Mouse (Mus musculus): ENCODE results near the gene Rfx7.
"Not testable (repeated sequence)": the region's sequence is repeated elsewhere in the genome, so short reads cannot be mapped to it uniquely, and the experiment has no call there.

The Rfx7 gene

DNA sequence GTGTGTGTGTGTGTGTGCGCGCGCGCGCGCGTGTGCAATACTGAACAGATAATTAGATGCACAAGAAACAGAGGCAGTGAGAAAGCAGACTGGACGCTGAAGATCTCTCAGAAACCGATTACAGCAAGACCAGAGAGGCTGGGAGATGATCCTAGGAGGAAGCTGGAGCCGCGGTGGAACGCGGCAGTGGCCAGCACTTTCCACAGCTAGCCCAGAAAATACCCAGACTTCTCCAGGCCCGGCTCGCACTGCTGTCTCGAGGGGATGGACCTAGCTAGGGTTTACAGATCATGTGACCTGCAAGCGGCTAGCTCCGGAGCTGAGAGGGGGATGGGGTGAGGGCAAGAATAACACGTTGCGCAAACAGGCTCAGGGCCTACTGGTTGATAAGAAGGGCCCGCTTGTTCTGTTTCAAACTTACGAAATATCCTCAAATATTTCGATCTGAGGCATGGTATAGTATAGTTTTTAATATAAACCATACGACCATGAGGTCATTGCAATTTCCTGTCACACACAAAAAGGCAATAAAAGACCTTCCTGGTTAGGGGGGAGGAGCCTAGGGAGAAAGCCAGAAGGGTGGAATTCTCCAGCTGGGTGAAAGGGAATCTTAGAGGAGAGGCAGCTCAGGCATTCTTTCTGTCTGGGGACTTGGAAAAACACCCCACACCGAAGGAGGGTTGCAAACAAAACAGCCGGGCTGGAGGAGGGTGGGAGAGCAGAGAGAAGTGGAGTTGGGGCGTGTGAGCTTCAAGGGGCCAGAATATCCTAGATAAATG lies 108.0 kb downstream of the Rfx7 start:
- peak; percentile 98 for DNase-seq (ENCODE audit: low read depth)

DNA sequence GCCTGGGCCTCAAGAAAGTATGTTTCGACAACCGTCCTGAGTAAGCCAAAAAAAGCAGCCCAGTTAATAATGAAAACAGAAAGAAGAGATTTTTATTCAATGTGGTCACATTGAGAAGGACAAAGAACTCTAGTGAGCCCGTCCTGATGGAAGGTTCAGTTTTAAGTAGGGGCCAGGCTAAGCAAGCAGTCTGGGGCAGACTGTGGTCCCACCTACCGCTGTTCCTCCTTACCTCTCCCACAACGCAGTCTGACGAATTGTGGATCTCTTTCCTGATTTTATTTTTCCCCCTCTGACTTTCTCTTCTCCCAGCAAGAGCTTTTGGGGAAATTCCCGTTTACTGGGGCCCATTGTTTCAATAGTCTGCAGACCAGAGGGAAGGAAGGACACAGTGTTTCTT lies 108.6 kb downstream of the Rfx7 start:
- DNase-seq (ENCODE audit: low read depth), result no peak

GRCm38 (mm10) chr9:72641093-72641680 lies 109.1 kb downstream of the Rfx7 start:
- no peak for DNase-seq (ENCODE audit: low read depth)

DNA sequence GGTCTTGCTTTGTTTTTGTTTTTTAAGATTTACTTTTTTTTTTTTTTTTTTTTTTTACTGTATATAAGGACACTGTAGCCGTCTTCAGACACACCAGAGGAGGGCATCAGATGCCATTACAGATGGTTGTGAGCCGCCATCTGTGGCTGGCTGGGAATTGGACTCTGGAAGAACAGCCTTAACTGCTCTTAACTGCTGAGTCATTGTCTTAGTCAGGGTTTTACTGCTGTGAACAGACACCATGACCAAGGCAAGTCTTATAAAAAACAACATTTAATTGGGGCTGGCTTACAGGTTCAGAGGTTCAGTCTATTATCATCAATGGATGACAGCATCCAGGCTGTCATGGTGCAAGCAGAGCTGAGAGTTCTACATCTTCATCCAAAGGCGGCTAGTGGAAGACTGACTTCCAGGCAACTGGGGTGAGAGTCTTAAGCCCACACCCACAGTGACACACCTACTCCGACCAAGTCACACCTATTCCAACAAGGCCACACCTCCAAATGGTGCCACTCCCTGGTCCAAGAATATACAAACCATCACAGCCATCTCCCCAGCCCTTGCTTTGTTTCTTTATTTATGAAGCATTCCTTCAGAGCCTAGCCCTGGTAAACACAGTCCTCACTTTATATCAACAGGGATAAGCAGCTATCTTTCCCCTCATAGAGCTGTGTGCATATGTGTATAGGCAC lies 110.9 kb downstream of the Rfx7 start:
- DNase-seq (ENCODE audit: low read depth), result not testable (repeated sequence)

GRCm38 (mm10) chr9:72643651-72644417 lies 111.8 kb downstream of the Rfx7 start:
- DNase-seq (ENCODE audit: low read depth), result peak; percentile 78

- DNase-seq (ENCODE audit: low read depth), result peak; percentile 88
These were observed 112.5 kb downstream of the Rfx7 start for GRCm38 (mm10) chr9:72644418-72645110.

- DNase-seq (ENCODE audit: low read depth), result no peak
These were observed 117.7 kb downstream of the Rfx7 start for GRCm38 (mm10) chr9:72649781-72650180.

GRCm38 (mm10) chr9:72652961-72653360 lies 120.9 kb downstream of the Rfx7 start:
- peak; percentile 94 for DNase-seq (ENCODE audit: low read depth)

DNA sequence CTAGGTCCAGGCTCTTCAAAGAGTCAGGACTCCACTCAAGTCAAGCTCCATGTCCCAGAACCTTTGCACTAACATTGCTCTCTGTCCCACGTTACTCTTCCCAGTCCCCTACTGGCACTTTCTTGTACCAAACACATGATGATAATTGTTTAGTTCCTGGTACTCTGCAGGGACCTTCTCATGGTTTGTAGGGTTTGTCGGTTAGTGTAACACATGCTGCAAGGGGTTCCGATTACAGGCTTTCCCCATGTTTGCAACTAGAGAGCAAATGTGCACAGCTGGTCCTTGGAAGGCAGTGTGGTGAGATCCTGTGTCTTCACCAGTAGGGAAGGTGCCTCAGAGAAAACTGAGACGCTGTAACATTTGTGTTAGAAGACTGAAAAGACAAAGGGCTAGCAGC lies 121.5 kb downstream of the Rfx7 start:
- no peak for DNase-seq (ENCODE audit: low read depth)

DNA sequence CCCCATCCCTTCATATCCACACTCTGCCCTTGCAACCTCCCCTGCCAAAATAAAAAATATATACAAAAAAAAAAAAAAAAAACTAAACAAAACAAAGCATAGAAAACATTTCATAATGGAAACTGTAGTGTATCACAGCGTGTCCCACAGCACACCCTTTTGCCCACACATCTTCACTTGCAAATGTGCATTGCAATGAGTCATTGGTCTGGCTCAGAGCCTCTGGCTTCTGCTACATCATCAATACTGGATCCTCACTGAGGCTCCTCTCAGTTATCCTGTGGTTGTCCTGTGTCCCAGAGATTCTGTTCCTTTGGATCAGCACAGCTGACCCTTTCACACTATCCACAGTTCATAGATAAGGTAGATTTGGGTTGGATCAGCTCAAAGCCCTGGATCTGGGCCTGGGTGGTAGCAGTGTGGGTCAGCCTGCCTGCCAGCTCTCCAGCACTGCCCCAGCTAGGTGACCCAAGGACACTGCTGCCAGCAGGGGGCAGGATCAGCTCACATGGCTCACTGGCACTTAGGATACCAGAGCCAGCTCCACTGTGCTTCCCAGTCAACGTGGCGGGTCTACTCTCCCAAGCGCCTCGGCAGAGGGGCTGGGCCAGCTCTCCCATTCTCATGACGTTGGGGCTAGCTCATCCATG lies 122.7 kb downstream of the Rfx7 start:
- DNase-seq (ENCODE audit: low read depth), result no peak

DNA sequence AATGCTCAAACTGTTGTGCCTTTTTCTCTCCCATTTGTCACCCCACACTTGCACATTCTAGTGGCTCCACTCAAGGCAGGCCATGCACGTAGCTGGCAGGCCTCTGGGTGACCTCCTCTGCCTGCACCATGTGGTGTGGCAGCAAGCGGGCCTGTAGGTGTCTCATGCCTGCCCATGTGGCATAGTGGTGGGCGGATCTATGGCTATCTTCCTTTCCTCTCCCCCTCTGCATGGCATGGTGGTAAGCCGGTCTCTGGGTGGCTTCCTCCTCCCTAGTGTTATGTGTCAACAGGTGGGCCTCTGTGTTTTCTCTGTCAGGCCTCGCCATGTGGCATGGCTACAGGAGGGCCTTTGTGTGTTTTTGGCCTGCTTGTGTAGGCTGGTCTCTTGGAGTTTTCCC lies 123.6 kb downstream of the Rfx7 start:
- DNase-seq (ENCODE audit: low read depth), result no peak

- DNase-seq (ENCODE audit: low read depth), result no peak
These were observed 124.5 kb downstream of the Rfx7 start for GRCm38 (mm10) chr9:72656491-72656890.

- no peak for DNase-seq (ENCODE audit: low read depth)
These were observed 124.9 kb downstream of the Rfx7 start for GRCm38 (mm10) chr9:72656940-72657339.

DNA sequence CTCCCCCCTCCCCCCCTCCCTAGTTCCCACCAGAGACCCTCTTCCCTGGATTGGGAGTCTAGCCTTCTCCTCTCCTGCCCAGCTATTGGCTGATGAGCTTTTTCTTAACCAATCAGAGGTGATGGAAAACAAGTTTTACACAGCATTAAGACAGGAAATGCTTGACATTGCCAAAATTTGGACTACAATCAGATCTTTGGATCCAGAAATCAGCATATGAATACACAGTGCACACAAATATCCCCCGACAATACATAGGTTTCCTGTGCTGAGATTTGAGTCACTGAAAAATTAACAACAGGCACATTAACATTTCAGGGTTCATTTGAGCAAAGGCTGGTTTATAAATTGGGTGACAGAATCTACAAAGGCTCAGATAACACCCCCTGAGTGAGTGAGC lies 125.7 kb downstream of the Rfx7 start:
- no peak for DNase-seq (ENCODE audit: low read depth)

DNA sequence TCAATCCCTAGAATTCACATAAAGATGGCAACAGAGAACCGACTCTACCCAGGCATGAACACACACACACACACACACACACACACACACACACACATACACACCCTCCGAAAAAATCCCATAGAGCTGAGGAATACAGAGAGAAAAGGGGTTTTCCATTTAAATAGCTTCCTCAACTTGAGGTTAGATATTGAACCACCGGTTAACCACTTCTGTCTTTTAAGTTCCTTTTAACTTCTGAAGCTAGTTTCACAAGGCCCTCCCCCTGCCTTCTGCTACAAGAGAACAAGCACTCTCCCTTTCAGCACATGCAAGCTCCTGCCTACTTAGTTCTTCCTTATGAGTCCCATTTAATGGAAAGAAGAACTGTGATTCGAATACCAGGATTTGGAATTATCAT lies 128.1 kb downstream of the Rfx7 start:
- DNase-seq (ENCODE audit: low read depth), result no peak

- no peak for DNase-seq (ENCODE audit: low read depth)
These were observed 128.9 kb downstream of the Rfx7 start for GRCm38 (mm10) chr9:72660911-72661310.

DNA sequence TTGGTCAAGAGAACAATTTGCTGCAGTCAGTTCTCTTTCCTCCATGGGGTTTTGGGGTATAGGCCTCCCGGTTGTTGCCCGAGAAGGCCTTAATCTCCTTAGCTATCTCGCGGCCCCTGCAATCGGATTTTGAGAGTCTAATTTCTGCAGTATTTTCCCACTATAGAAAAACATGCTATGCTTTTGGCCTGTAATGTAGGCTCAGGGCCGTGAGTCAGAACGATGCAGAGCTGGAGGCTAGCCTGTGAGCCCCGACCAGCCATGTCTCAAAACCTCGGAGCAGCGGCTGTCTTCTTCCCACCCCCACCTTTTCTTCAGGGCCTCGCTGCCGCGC lies 129.5 kb downstream of the Rfx7 start:
- no peak for DNase-seq (ENCODE audit: low read depth)

GRCm38 (mm10) chr9:72661895-72662661 lies 130.0 kb downstream of the Rfx7 start, which contains the start of gene Nedd4:
TSS of gene Nedd4 (plus strand) at chr9:72662346.
- no peak for DNase-seq (ENCODE audit: low read depth)

DNA sequence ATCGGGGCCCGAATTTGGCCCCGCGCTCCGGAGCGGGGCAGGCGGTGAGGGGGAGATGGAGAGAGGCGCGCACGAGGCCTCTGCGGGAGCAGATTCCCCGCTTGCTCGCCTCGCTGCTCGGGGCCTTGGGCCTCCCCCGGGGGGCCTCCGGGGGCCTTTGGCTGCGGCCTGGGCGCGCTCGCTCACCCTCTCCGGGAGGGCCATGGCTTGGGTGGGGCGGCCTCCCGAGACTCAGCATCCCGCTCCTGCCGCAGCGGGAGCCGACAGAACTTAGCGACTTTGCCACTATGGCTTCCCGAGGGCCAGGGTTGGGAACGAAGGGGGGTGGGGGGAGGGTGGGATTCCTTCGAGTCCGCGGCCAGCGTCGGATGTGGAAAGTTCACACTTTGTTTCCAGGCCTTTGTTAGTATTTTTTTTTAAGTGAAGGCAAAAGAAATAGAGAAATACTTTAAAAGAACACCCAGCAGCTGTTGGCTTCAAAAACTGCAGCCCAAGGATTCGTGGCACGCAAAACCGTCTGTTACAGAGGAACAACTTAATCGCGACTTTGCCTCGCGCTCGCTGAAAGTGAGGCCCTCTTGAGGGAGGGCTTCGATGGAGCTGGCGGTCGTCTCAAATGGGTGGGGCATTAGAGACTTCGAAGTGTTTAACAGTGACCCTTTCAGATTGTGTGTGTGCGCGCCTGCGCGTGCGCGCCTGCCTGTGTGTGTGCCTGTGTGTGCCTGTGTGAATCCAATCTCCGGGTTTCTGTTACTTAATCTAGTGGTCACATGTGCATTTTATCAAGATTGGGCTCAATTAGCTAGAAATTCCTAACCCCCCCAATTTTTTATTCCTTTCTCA lies 130.9 kb downstream of the Rfx7 start:
- DNase-seq (ENCODE audit: low read depth), result peak; percentile 85

DNA sequence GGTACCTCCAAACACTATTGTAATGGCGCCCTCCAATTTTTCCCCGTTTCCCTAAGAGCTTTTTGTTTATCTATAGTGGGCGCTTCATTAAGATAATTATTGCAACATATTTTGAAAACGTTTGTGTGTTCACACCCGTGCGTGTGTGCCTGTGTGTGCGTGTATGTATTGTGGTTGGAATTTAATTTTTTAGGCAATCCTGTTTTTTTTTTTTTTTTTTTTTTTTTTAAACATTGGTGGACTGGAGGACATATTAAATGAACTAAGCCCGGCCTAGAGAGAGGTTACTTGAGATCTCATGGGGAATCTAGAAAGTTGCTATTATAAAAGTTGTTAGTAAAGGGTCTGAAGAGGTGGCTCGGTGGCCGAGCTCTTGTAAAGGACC lies 131.5 kb downstream of the Rfx7 start:
- DNase-seq (ENCODE audit: low read depth), result no peak

Measured in fibroblast of lung, adult 2 months (primary cell).